Mouse (Mus musculus): ENCODE results near the gene Mymx.

The Mymx gene

DNA sequence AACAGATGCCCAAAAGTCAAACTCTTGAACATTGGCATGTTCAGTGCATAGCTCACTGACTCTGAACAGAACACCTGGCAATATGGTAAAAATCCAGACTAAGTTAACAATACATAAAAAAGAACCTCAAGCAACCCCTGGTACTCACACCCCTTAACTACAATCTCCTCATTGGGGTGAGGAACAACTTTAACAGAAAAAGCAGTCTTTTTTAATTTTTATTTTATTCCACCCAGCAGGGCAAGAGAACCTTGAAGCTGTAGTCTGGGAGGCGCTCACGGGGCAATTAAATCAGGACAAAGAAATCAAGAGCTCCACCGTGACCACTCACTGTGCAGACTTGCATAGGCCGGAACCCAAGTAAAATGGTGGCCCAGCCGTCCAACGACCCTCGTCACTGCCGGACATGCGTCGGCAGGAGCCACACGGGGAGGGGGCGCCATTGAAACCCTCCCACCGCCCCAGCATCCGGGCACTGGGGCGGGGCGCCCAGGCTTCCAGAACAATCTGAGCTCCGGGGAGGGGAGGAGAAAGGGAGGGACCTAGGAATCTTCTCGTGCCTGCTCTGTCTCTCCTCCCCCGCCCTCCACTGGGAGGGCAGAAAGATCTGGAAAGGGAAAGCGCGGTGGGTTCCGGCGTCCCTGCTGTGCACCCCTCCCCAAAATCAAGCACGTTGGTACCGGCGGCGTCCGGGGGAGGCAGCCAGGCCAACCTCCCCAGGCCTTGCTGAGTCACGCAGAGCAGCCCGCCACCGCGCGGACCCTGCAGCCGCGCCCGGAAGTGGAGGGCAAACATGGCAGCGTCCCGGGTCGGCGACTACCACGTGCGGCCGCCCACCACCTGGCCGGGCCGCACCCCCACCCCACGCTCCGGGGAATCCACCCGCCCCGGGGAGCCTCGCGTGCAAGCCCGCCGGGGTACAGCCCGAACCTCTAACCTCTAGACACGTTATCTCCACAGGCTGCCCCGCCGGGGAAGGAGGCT, 29.5 kb downstream of the Mymx start:
- no peak for DNase-seq (ENCODE audit: low read depth in 1 of 2, low spot score in 2 of 2)

DNA sequence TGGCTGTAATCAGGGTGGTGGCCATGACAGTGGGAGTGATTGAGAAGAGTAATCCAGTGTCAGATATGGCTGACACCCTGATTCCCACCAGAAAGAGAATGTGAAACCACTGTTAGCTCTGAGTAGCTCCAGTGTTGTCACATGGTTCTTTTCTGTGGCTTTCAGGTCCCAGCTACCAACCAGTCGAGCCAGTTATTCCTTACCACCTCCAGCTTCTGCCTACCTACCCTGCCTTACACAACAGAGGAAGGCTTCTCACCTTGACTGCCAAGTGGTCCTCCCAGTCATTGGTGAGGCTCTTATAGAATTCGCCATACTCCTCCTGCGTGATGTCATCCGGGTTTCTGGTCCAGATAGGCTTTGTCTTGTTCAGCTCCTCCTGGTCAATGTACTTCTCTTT, 31.9 kb downstream of the Mymx start:
- no peak for DNase-seq (ENCODE audit: low read depth in 1 of 2, low spot score in 2 of 2)

DNA sequence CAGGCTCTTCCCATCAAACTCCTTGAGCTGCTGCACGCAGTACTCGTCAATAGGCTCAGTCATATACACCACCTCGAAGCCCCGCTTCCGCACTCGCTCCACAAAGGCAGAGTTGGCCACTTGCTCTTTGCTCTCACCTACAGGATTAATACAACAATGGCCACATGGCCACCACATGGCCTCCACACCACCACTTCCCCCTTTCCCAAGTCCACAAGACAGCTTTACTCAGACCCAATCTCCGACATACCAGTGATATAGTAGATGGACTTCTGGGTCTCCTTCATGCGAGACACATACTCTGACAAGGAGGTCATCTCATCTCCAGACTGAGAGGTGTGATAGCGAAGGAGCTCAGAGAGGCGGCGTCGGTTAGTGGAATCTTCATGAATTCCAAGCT, 32.9 kb downstream of the Mymx start:
- no peak for DNase-seq (ENCODE audit: low read depth in 1 of 2, low spot score in 2 of 2)

DNA sequence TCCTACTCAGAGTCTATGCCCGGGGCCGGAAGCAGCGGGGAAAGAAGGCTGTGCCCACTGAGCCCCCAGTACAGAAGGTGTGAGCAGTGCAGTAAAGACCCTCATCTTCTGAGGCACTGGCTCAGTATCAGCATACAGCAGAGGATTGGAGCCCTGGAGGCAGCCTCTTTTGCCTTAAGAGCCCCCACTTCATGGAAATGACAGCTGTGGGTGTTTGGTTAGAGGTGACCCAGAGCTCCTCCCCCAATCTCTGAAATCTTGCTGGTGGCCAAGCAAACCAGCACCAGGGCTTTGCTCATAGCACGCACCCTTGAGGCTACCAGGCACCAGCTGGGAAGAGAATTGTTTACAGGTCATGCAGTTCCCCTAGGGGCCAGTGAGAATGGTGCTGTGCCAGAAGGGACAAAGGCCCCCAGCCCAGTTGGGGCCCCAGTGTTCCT, 34.7 kb downstream of the Mymx start:
- no peak for DNase-seq (ENCODE audit: low read depth in 1 of 2, low spot score in 2 of 2)

DNA sequence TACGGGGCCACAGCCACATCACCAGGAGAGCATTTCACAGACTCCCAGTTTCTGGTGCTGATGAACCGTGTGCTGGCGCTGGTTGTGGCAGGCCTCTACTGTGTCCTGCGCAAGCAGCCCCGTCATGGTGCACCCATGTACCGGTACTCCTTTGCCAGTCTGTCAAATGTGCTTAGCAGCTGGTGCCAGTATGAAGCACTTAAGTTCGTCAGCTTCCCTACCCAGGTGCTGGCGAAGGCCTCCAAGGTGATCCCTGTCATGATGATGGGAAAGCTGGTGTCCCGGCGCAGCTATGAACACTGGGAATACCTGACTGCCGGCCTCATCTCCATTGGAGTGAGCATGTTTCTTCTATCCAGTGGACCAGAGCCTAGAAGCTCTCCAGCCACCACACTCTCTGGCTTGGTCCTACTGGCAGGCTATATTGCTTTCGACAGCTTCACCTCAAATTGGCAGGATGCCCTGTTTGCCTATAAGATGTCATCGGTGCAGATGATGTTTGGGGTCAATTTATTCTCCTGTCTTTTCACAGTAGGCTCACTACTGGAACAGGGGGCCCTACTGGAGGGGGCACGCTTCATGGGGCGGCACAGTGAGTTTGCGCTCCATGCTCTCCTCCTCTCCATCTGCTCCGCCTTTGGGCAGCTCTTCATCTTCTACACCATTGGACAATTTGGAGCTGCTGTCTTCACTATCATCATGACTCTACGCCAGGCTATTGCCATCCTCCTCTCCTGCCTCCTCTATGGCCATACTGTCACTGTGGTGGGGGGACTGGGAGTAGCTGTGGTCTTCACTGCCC, 35.3 kb downstream of the Mymx start:
- no peak for DNase-seq (ENCODE audit: low read depth in 1 of 2, low spot score in 2 of 2)

DNA sequence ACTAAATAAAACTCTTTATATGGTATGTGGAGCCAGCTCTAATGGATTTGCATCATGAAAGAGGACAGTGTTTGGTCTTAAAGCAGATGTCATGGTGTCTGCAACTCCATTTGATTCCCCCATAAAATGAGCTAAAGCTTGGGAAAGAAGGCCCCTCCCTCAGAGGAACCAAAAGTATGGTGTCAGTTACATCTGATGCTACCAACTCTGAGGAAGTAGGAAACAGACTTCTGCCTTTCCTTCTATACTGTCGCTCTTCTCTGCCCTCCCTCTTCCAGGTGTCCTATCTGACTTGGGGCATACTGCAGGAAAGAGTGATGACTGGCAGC, 35.9 kb downstream of the Mymx start:
- no peak for DNase-seq (ENCODE audit: low read depth in 1 of 2, low spot score in 2 of 2)

DNA sequence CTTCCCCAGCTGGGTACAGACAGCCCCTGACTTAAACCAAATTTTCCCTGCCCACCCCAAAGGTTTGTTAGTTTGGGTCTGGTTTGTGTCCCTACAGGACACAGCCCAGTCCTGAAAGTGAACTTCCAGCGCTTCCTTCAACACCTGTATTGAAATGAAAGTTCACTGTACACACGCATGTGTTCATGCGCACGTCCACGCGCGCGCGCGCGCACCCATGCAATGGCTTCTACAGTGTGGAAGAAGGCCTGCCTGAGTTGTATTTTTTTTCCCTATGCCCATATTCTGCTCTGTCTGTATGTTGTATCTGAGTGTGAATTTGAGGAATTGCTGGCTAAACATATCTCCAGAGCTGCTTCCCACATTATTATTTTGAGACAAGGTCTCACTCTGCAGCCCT, 36.8 kb downstream of the Mymx start:
- DNase-seq (ENCODE audit: low read depth in 1 of 2, low spot score in 2 of 2): no peak

DNA sequence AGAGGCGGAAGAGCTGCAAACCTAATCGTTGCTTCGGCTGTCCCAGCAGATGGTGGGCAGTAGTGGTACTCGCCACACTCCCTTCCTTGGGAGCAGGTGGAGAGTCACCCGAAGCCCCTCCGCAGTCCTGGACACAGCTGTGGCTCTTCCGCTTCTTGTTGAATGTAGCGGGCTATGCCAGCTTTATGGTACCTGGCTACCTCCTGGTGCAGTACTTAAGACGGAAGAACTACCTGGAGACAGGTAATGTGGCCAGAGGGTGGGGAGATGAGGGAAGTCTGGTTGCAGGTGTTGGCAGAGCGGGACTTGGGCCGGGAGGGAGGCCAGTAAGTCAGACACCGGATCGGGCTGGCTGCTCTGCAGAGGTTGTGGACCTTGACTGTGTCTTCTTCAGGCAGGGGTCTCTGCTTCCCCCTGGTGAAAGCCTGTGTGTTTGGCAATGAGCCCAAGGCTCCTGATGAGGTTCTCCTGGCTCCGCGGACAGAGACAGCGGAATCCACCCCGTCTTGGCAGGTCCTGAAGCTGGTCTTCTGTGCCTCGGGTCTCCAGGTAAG, 37.3 kb downstream of the Mymx start:
- no peak for DNase-seq (ENCODE audit: low read depth in 1 of 2, low spot score in 2 of 2)

DNA sequence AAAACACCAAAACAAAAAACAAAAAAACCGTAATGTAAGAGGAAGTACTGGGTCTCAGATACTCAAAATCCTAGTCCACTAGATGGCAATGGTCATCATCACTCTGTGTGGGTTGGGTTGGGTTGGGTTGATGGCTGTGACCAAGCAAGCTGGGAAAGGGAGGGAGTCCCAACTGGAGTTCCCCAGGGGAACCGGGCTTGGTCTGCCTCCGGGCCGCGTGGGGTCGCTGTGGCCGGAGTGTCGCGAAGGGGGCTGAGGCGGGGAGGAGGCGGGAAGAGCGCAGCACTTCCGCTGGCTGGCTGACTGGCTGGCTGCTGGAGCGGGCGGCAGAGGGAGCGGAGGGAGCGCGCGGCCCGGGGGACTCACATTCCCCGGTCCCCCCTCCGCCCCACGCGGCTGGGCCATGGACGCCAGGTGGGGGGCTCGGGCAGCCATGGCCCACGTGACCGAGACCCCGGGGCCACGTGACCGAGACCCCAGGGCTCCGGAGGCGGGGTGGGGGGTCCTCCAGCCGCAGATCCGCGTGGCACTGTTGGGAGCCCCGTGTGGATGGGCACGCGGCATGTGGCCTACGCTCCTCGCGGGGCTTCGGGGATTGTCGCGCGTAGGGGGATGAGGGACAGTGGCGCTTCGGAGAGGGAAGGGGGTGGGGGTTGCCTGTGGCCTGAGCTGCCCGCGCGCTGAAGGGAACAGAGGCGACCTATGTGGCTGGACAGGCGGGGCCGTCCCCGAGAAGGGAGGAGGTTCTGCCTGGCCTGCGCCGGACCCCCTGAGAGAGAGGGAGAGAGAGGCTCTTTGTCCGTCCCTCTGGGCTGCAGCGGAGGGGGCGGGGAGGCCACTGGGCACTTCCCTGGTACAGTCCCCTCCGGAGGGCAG, 38.0 kb downstream of the Mymx start, which contains the start of gene Slc35b2:
Gene Slc35b2 (plus strand): TSS at position 220 of the 876 bp plus-strand sequence.
- peak; percentile 88 to 91 for DNase-seq (ENCODE audit: low read depth in 1 of 2, low spot score in 2 of 2)

DNA sequence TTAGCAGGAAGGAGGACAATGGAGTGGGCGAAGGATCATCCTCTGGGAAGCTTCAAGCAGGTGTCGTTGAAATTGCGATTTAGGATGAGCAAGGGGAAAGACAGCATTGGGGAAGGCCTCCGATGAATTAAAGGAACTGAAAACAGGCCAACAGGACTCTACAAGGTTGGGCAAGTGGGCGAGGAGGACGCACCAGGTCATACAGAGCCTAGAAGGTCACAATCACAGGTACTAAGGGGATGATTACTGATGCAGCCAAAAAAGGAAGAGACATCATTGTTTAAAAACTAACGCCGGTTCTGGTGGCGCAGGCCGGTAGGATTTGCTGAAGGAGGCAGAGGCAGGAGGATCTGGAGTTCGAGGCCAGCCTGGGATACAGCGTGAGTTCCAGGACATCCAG, 38.7 kb downstream of the Mymx start:
- peak in 1 of 2 experiments; percentile 25 for DNase-seq (ENCODE audit: low read depth in 1 of 2, low spot score in 2 of 2)

DNA sequence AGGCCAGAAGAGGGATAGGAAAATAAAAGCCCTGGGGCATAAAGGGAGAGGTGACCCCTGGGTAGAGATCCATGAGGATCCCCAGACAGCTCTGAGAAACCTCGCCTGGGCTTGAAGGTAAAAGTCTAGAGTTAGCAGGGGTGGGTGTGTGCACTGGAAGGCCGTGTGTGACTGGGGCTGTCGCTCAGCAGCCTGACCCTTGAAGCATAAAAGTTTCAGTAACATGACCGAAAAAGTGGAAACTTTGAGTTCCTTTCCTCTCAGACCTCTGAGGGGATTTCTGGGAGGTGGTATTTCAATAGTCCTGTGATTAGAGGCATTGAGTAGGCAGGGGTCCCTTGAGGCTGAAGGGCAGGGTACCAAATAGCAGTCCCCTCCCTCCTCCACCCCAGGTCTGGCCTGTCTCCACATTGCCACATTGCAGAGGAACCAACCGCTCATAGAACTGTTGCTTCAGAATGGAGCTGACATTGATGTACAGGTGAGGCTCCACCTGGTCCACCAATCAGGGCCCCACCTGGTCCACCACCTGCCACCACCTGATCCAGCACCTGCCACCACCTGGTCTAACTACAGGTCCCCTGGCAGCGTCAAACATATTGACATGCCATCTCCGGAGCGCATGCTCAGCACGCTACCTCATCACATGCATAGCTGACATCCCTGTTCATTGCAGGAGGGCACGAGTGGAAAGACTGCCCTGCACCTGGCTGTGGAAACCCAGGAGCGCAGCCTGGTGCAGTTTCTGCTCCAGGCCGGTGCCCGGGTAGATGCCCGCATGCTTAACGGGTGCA, 42.0 kb downstream of the Mymx start:
- DNase-seq (ENCODE audit: low read depth in 1 of 2, low spot score in 2 of 2): no peak

DNA sequence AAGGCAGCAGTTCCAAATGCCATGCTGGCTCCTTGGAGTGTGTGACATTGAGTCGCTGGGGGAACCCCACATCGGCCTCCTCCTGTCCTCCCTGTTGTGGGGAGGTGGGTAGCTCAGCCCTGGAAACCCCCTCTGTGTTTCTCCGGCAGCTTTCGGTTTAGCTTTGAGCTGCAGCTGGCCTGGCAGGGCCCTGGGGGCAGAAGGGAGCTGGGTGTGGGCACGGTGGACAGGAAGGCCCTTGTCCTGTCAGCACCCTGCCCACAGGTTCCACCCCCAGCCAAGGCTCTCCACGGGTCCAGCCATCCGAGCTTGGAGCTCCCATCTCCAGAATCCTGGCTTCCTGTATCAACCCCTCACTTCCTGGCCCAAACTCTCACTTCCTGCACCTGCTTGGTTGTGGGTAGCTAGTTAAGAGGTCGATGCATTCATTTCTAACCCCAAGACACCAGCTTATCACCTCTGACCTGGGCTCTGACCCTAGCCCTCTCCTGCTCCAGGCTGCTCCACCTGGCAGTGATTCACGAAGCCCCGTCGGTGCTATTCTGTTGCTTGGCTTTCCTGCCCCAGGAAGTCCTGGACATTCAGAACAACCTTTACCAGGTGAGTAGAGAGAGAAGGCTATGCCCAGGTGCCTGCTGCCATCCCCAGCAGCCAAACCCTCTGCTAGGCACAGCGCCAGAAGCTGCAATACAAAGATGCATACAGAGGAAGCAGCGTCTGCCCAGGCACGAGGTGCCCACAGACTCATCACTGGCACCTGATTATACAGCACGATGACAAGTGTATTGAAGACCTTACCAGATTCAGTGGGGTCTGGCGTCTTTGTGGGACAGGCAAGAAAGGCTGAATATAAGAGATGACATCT, 43.7 kb downstream of the Mymx start:
- DNase-seq (ENCODE audit: low read depth in 1 of 2, low spot score in 2 of 2): peak in 1 of 2 experiments; percentile 40

DNA sequence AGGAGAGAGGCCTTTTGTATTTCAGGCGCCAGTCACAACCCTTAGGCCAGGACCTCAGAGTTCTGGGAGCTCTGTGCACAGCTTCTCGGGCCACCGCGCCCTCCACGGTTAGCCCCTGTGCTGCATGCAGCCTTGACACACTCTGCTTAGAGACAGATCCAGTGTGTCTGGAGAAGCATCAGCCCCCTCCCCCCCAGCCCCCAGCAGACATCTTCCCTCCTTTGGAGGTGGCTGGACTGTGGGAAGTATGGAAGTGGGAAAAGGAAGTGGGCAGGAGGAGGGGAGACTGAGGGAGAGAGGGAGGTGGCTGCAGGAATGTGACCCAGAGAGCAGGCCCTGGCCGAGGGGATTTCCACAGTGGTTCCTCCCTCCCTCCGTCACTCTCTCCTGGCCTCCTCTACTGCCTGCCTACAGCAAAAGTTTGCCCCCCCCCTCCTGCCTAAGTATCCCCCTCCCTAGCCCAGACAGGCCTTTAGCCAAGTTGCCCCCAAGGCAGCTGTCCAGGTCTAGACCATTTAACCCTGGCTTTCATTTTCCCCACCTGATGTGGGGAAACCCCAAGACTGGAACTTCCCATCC, 44.6 kb downstream of the Mymx start:
- peak in 1 of 2 experiments; percentile 49 for DNase-seq (ENCODE audit: low read depth in 1 of 2, low spot score in 2 of 2)

DNA sequence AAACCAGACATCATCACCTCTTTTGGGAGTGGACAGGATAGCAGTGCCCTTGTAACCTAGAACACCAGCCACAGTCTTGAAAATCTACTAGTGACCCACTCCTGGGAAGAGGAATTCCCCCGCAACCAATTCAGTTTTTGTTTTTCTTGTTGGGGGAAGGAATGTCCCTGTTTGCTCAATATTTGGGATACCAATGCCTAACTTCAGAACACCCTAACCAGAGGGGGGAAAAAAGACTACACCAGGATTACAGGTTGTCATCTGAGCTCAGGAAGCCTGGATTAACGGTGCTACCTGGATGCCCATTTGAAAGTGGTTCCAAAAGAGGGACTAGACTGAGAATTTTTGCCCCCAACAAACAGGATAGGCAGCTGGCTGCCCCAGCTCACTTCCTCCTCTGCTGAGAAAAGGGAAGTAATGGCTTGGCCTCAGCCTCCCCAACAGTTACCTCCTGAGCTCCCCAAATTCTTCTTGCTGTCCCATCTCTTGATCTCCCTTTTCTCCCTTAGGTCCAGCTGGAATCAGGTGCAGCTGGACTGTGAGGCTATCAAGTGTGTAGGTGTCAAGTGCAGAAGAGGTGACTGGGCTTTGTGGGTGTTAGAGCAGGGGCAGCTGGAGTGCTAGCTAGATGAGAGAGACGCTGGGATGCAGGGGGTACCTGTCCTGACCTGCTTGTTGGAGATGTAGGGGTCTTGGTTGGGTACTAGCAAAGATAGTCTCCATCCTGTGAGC, 45.2 kb downstream of the Mymx start:
- peak in 1 of 2 experiments; percentile 55 for DNase-seq (ENCODE audit: low read depth in 1 of 2, low spot score in 2 of 2)

DNA sequence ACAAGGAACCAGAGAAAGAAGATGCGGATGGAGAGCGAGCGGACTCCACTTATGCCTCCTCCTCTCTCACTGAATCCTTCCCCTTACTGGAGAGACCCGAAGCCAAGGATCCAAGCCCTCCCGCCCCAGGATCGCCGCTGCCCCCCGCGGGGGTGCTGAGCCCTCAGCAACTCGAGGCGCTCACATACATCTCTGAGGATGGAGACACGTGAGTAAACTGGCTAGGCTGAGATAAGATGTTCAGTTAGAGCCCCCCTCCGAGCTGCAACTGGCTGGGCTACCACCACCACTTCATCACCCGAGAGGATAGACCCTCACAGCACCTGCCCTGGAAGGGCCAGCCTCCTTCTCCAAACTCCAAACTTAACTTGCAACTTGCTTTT, 45.8 kb downstream of the Mymx start:
- DNase-seq (ENCODE audit: low read depth in 1 of 2, low spot score in 2 of 2): peak in 1 of 2 experiments; percentile 16

DNA sequence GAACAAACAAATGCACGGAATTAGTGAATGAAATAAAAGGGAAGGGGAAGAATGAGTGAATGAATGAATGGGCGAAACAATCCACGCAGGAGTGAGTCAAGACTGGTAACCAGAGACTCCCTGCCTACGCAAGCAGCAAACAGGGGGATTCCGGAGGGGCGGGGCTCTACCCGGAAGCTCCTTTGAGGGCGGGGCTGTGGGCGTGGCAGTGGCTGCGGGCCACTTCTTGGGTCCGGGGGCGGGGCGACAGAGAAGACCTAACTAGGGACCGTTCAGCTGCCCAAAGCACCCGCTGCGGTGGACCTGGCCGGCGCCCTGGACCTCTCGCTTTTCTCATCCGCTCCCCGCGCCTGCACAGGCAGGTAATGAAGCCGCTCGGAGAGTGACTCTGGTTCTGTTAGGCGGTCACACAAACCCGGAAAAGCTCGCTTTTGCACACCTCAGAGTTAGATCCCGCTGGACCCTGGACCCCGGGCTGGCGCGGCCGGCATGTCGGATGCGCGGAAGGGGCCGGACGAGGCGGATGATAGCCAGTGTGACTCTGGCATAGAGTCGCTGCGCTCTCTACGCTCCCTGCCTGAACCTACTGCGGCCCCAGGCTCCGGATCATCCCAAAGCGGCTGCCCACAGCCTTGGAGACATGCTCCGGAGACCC, 46.3 kb downstream of the Mymx start, which contains the start of gene Nfkbie:
Gene Nfkbie (plus strand): TSS at position 252 of the 655 bp plus-strand sequence.
- DNase-seq (ENCODE audit: low read depth in 1 of 2, low spot score in 2 of 2): peak; percentile 93 to 99

DNA sequence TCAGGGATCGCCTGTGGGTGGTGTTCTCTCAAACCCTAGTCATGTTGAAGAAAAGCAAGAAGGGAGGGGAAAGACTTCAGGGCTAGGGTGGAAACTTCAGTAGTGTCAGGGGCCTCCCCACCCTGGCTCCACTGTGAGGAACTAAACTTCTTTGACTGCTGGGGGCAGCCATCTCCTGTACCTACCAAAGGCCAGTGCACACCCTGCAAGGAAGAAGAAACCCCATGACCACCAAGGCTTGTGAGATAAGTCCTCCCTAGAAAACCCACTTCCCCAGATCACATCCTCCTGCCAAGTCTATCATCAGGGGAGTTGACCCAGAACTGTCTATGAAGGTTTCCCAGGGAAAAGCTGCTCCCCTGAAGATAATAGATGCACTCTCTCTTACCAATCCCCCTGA, 47.5 kb downstream of the Mymx start:
- DNase-seq (ENCODE audit: low read depth in 1 of 2, low spot score in 2 of 2): peak in 1 of 2 experiments; percentile 15

Measured in monocyte, adult 2 months (primary cell).